Mouse (Mus musculus): ENCODE data around the gene Vipas39. TPM values are rescaled to one million over a fixed set of nuclear protein-coding genes. Genes with fewer than 3 reads are reported as not detected.

The Vipas39 gene
- polyA plus RNA-seq, 1 experiment from 2014 or later: 63.3 TPM

DNA sequence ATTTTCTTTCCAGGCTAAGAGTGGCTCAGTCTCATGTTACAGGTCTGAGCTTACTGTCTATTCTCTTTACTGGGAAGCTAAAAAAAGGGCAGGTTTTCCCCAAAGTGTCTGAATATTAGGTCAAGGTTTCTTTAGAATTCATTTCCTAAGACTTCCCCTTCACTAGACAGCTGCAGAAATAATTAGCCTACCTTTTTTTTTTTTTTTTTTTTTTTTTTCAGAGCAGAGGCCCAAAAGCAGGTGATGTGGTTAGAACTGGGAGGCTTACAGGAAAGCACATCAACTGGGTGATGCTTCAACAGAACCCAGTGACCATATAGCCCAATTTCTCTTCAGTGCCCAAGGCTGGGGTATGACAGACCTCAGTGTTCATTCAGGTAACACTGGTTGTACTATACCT lies 69.7 kb downstream of the Vipas39 start:
- ATAC-seq (replicated peaks; ENCODE audit: low FRiP score) (no peak), DNase-seq (ENCODE audit: low spot score) (no peak)
- Histone ChIP-seq H3K9ac (ENCODE audit: low read length) (no peak overlapping the region), H3K27ac (ENCODE audit: low read depth, low read length) (no peak overlapping the region), H3K4me2 (ENCODE audit: low read depth, low read length, severe bottlenecking) (no peak overlapping the region), H3K9me3 (ENCODE audit: control insufficient read depth, low read length) (no peaks in the 10 kb centered on the region), H3K4me3 (ENCODE audit: low read depth, low read length) (no peak overlapping the region), H3K27me3 (ENCODE audit: control insufficient read depth, insufficient read depth, low read length) (no peaks in the 10 kb centered on the region), H3K36me3 (ENCODE audit: control insufficient read depth, insufficient read depth, low read length) (no peaks in the 10 kb centered on the region), H3K4me1 (replicated peaks; ENCODE audit: control insufficient read depth, insufficient read depth, low read length) (peaks cover 8% of the 10 kb centered on the region; the same call in 1 of the 2 replicates)

DNA sequence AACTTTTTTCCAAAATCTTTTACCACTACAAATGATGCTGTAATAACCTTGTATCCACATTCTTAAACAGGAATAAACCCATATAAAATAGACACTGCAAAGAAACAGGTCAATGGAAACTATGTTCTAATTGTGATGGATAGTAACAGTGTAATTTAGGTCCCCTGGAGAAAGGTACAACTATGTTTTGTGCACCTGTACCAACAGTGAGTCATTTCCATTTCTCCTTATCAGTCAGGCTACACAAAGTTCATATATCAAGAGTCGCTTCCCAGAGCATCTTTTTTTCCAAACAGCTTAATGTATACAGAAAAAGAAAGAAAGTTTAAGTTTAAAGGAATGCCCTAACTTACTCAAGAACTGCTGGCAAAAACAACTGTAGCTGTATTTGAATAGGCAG lies 71.0 kb downstream of the Vipas39 start:
- DNase-seq (ENCODE audit: low spot score) (no peak), ATAC-seq (replicated peaks; ENCODE audit: low FRiP score) (no peak)
- 79% methylated on average over 1 of the region's 1 CpGs for WGBS
- no peaks in the 10 kb centered on the region for H3K9me3 ChIP-seq (ENCODE audit: control insufficient read depth, low read length)
- no peak overlapping the region for H3K4me3 ChIP-seq (ENCODE audit: low read depth, low read length)
- no peak overlapping the region for H3K4me2 ChIP-seq (ENCODE audit: low read depth, low read length, severe bottlenecking)
- H3K27ac ChIP-seq (ENCODE audit: low read depth, low read length): no peak overlapping the region
- peaks cover 8% of the 10 kb centered on the region; the same call in 1 of the 2 replicates for H3K4me1 ChIP-seq (replicated peaks; ENCODE audit: control insufficient read depth, insufficient read depth, low read length)
- no peaks in the 10 kb centered on the region for H3K36me3 ChIP-seq (ENCODE audit: control insufficient read depth, insufficient read depth, low read length)
- no peak overlapping the region for H3K9ac ChIP-seq (ENCODE audit: low read length)
- H3K27me3 ChIP-seq (ENCODE audit: control insufficient read depth, insufficient read depth, low read length): no peaks in the 10 kb centered on the region

DNA sequence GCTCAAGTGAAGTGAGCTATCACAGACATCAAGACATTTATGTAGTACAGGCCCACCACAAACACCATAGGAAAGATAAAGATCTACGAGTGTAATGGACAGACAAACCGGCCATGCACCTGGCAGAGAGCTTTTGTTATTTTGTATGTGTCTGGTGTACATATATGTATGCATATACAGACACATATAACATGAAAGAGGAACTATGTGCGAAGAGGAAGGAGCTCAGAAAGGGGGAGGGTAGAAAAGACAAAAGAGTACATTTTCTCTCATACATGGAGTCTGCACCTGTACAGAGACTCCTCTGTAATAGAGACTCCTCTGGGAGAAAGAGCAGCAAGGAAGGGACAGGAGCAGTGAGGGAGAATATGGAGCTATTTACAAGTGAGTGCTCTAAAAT lies 73.0 kb downstream of the Vipas39 start:
- Histone ChIP-seq H3K27me3 (ENCODE audit: control insufficient read depth, insufficient read depth, low read length) (no peaks in the 10 kb centered on the region), H3K9me3 (ENCODE audit: control insufficient read depth, low read length) (no peaks in the 10 kb centered on the region), H3K4me2 (ENCODE audit: low read depth, low read length, severe bottlenecking) (no peak overlapping the region), H3K4me3 (ENCODE audit: low read depth, low read length) (no peak overlapping the region), H3K9ac (ENCODE audit: low read length) (no peak overlapping the region), H3K4me1 (replicated peaks; ENCODE audit: control insufficient read depth, insufficient read depth, low read length) (peaks cover 3% of the 10 kb centered on the region; the same call in 1 of the 2 replicates), H3K36me3 (ENCODE audit: control insufficient read depth, insufficient read depth, low read length) (no peaks in the 10 kb centered on the region), H3K27ac (ENCODE audit: low read depth, low read length) (no peak overlapping the region)
- DNase-seq (ENCODE audit: low spot score) (no peak), ATAC-seq (replicated peaks; ENCODE audit: low FRiP score) (no peak)
- WGBS: 91% methylated on average over 3 of the region's 3 CpGs

Small RNA genes within 50 kb of the gene (microRNA-seq; reads per million reads assigned to microRNA genes)
- not detected for gene Gm47293 (ENCODE audit: insufficient number of aligned reads)

Other genes with a start within 250 kb of the Vipas39 start
- gene Tmem63c, start 244.9 kb downstream of the Vipas39 start, polyA plus RNA-seq (2014; fragmentation: Nextera tagmentation; extraction: Ambion mirVana): 0.25 and 0.32 TPM in 2 replicates
- gene Ngb, start 163.7 kb downstream of the Vipas39 start, polyA plus RNA-seq (2014; fragmentation: Nextera tagmentation; extraction: Ambion mirVana): 0.49 and 0.84 TPM in 2 replicates
- gene Gstz1, start 119.1 kb downstream of the Vipas39 start, polyA plus RNA-seq (2014; fragmentation: Nextera tagmentation; extraction: Ambion mirVana): 29.7 and 34.0 TPM in 2 replicates
- 18.6 and 18.8 TPM in 2 replicates for gene Pomt2, start 118.3 kb downstream of the Vipas39 start, polyA plus RNA-seq (2014; fragmentation: Nextera tagmentation; extraction: Ambion mirVana)
- 1.4 and 1.6 TPM in 2 replicates for gene Samd15, start 66.5 kb downstream of the Vipas39 start, polyA plus RNA-seq (2014; fragmentation: Nextera tagmentation; extraction: Ambion mirVana)
- gene Tmed8, start 65.8 kb downstream of the Vipas39 start, polyA plus RNA-seq (2014; fragmentation: Nextera tagmentation; extraction: Ambion mirVana): 4.9 and 5.1 TPM in 2 replicates
- 1.1 and 1.6 TPM in 2 replicates for gene Noxred1, start 27.5 kb downstream of the Vipas39 start, polyA plus RNA-seq (2014; fragmentation: Nextera tagmentation; extraction: Ambion mirVana)
- gene Ahsa1, start 223 bp upstream of the Vipas39 start, polyA plus RNA-seq (2014; fragmentation: Nextera tagmentation; extraction: Ambion mirVana): 213 and 221 TPM in 2 replicates
- 1.0 and 2.3 TPM in 2 replicates for gene Ism2, start 33.4 kb upstream of the Vipas39 start, polyA plus RNA-seq (2014; fragmentation: Nextera tagmentation; extraction: Ambion mirVana)
- 53.6 and 58.7 TPM in 2 replicates for gene Sptlc2, start 122.1 kb upstream of the Vipas39 start, polyA plus RNA-seq (2014; fragmentation: Nextera tagmentation; extraction: Ambion mirVana)
- gene Slirp, start 177.6 kb upstream of the Vipas39 start, polyA plus RNA-seq (2014; fragmentation: Nextera tagmentation; extraction: Ambion mirVana): 271 and 294 TPM in 2 replicates
- 54.8 and 56.8 TPM in 2 replicates for gene Alkbh1, start 177.8 kb upstream of the Vipas39 start, polyA plus RNA-seq (2014; fragmentation: Nextera tagmentation; extraction: Ambion mirVana)
- gene Snw1, start 206.0 kb upstream of the Vipas39 start, polyA plus RNA-seq (2014; fragmentation: Nextera tagmentation; extraction: Ambion mirVana): 158 and 165 TPM in 2 replicates
- gene Gm5788, start 228.5 kb upstream of the Vipas39 start, polyA plus RNA-seq (2014; fragmentation: Nextera tagmentation; extraction: Ambion mirVana): not detected in 2 replicates
- not detected in 2 replicates for gene Gm8300, start 248.1 kb upstream of the Vipas39 start, polyA plus RNA-seq (2014; fragmentation: Nextera tagmentation; extraction: Ambion mirVana)